Mouse (Mus musculus) neural tube, embryonic 10.5 days (tissue): ENCODE measurements around the gene Dlgap4.
"Not testable (repeated sequence)": the region's sequence is repeated elsewhere in the genome, so short reads cannot be mapped to it uniquely, and the experiment has no call there.

Source experiments
- DNase-seq: peaks from one replicate; pipeline ENCODE4 v3.0.0-alpha.2; 2017; ENCODE audit warnings: low spot score; ENCODE audit errors: extremely low spot score

Dlgap4 gene

DNA sequence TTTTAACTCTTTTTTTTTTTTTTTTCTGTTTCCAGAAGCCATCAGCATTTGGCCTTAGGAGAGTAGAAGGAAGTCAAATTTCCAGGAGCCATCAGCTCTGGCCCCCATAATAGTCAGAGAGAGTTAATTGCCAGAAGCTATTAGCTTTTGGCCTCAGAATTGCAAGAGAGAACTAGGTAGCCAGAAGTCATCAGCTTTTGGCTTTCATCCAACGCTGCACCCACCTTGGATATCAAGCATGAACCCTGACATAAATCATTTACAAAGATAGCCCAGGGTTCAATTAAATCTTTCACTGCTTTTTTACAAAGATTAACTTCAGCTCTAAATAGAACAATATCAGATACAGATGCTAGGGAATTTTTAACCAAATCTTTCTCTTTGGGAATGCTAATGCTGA, 185.0 kb downstream of the Dlgap4 start:
- DNase-seq, result no peak

DNA sequence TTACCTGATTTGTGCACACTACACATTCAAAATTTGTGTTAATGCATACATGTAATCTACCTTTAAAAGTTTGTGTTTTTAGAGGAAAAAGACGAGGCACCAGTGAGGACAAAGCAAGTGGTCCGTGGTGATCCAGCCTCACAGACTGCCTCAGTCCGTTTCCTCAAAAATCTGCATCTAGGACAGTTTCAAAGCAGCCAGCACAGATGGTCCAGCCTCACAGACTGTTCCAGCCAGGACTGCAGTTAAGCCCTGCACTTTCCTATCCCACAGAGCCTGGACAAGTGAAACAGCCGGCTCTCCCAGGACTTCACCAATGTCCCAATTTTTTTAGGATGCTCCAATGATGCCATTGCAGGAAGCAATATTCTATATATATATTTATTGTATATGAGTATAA, 187.5 kb downstream of the Dlgap4 start:
- no peak for DNase-seq

DNA sequence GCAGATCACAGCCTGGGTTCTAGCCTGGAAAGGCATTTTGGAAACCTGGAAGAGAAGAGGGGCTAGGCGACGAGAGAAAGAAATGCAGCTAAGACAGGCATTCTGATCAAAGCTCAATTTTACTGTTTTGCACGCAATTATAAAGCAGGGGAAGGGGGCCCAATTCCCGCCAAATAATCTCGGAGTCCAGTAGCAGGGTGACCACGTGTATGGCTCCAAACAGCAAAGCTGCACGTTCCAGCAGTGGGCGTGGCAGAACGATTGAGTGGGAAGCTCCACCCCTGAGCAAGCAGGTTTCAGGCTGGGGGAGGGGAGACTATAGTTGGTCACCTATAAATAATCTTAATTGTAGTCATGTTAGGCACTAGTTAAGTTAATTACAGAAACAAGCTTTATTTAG, 188.6 kb downstream of the Dlgap4 start:
- not testable (repeated sequence) for DNase-seq

DNA sequence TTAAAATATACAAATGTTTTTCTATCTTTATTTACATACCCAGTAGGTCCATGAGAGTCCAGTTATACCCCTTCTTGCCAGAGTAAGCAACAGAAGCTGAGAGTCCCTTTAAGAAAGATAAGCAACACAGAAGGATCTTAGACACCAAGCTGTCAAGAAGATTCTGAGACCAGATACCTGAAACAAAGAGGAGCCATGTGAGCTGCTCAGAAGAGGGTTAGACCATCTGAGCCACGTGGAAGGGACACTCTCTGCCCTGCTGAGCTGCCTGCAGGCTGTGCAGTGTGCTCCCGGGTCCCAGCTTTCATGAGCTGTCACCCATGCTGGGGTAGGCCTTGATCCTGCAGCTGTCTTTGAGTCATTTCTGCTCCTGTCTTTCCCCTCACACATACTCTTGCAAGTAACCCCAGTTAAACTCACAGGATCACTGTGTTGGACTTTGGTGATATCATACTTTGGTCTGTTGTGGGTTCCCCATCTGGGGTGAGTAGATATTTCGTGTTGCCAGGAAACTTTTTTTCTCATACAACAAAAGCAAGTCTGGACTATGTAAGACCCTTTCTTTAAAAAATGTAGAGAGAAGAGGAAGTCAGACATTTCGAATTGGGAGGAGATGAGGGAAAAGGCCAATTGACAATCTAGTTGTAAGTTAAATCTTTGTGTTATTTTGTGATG, 190.3 kb downstream of the Dlgap4 start:
- DNase-seq, result no peak

DNA sequence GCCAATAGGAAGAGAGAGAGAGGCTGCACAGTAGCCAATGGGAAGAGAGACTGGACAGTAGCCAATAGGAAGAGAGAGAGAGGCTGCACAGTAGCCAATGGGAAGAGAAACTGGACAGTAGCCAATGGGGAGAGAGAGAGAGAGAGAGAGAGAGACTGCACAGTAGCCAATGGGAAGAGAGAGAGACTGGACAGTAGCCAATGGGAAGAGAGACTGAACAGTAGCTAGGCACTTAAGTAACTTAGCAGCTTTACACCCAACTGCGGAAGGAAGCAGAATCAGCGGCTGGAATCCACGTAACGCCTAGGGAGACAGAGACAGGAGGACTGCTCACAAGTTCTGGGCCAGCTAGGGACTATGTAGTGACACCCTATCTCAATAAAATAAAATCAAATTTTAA, 191.1 kb downstream of the Dlgap4 start:
- DNase-seq, result no peak

DNA sequence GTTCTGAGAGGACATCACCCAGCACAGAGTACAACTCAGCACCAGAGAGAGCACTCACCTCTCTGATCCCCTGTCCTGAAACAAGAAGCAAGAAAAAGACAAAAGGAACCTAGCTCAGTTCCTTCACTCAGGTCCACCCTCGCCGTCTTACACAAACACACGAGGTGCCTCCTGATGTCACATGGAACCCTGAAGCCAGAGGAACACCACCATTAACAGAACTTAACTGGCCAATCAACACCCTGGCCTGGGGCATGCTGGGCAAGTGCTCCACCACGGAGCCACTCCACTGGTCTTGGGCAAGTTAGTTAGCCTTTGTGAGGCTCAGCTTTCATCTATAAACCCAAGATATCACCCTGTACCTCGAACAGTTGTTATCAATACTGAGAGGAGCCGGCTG, 193.4 kb downstream of the Dlgap4 start:
- no peak for DNase-seq

DNA sequence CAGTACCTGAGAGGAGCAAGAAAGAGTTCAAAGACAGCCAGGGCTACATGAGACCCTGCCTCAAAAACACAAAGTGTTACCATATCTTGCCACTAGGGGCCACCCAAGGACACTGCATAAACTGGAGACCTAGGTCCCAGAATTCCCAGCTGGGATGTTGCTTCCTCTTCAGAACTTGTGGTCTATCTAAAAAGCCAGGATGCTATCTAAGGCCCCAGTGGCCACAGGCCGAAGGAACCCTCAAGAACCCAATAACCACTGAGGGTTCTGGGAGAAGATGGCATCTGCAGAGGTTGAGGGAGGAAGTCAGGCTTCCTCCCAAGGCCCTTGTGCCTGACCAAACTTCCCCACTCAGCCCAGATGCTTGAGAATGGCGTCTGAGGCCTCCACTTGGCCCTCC, 196.1 kb downstream of the Dlgap4 start:
- peak; percentile 67 for DNase-seq

DNA sequence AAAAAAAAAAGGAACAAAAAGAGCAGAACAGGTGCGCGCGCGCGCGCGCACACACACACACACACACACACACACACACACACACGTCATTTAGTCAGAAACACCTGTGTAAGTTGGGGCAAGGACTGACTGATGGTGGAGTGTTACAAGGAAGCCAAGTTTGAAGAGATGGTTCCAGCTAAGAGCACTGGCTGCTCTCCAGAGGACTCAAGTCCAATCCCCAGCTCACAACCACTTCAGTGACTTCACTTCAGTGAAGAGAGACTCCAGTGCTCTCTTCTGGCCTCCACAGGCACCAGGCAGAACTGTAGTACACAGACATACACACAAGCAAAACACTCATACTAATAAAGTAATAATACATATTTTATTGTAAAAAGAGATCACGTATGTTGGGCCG, 197.2 kb downstream of the Dlgap4 start:
- no peak for DNase-seq

DNA sequence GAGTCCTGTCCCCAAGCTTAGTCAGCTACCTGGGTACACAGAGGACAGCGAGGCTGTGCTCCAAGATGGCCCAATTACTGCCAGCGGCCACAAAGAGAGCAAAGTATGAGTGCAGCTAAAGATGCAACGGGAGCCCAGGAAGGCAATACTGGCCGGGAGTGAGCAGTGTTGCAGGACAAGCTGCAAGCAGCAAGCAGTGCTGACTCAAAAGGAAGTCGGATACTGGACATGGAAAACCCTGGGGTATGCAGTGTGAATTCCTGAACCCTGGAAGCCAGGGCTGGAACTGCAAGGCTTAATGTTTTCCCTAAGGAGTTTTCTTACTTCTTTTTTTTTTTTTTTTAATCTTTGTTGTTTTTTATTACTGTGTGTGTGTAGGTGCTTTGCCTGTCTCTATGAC, 198.1 kb downstream of the Dlgap4 start:
- no peak for DNase-seq
